Mouse (Mus musculus) MEL (cell line): ENCODE data around the gene Rnf169. TPM values are rescaled to one million over a fixed set of nuclear protein-coding genes. Genes with fewer than 3 reads are reported as not detected.

ENCODE experiments used
- DNase-seq: peaks from one replicate; pipeline ENCODE4 v3.0.0; 2011; ENCODE audit warnings: low read depth, low spot score
- H3K27ac ChIP-seq: 2 replicates; pipeline ENCODE4 v1.5.1; 2012; ENCODE audit warnings: low read depth, mild to moderate bottlenecking, control low read depth, low read length, moderate library complexity; ENCODE audit not compliant: control insufficient read depth
- H3K27me3 ChIP-seq, 2 experiments: fragments of 150-350 bp in 1 of 2; sonication (generic) in 1 of 2; 2 replicates each; pipeline ENCODE4 v1.6.1; 2012; ENCODE audit warnings: low read length in 2 of 2, mild to moderate bottlenecking in 2 of 2, improper control_type of control experiment in 1 of 2, moderate library complexity in 1 of 2; ENCODE audit not compliant: insufficient read depth in 2 of 2, control insufficient read depth in 1 of 2
- H3K36me3 ChIP-seq, 2 experiments: 2 replicates each; pipeline ENCODE4 v1.6.1; 2012 to 2014; ENCODE audit warnings: low read length in 2 of 2, improper control_type of control experiment in 1 of 2, inconsistent platforms in 1 of 2, mild to moderate bottlenecking in 1 of 2; ENCODE audit not compliant: insufficient read depth in 2 of 2, control insufficient read depth in 1 of 2
- H3K4me1 ChIP-seq, 2 experiments: fragments of 150-350 bp in 1 of 2; sonication (generic) in 1 of 2; 2 replicates each; pipeline ENCODE4 v1.6.1; 2012; ENCODE audit warnings: low read length in 2 of 2, improper control_type of control experiment in 1 of 2, mild to moderate bottlenecking in 1 of 2; ENCODE audit not compliant: insufficient read depth in 2 of 2, control insufficient read depth in 1 of 2
- H3K4me3 ChIP-seq, 2 experiments: fragments of 150-350 bp in 1 of 2; sonication (generic) in 1 of 2; 2 replicates each; pipeline ENCODE4 v1.5.1; 2012; ENCODE audit warnings: low read depth in 2 of 2, low read length in 2 of 2, mild to moderate bottlenecking in 2 of 2, moderate library complexity in 2 of 2, control low read depth in 1 of 2, improper control_type of control experiment in 1 of 2; ENCODE audit not compliant: control insufficient read depth in 1 of 2, insufficient read depth in 1 of 2
- H3K79me2 ChIP-seq: 2 replicates; pipeline ENCODE4 v1.6.1; 2012; ENCODE audit warnings: mild to moderate bottlenecking, low read length, moderate library complexity; ENCODE audit not compliant: control insufficient read depth, poor library complexity, insufficient read depth
- H3K9ac ChIP-seq: 2 replicates; pipeline ENCODE4 v1.6.1; 2012; ENCODE audit warnings: low read depth, mild to moderate bottlenecking, control low read depth, low read length, moderate library complexity; ENCODE audit not compliant: control insufficient read depth, poor library complexity, severe bottlenecking
- H3K9me3 ChIP-seq: fragments of 150-350 bp; sonication (generic); replicated peaks from 2 replicates; pipeline ENCODE4 v1.6.1; 2012; ENCODE audit warnings: mild to moderate bottlenecking, low read length, improper control_type of control experiment, moderate library complexity; ENCODE audit not compliant: insufficient read depth
- BHLHE40 ChIP-seq: IDR thresholded peaks from 2 replicates; pipeline ENCODE4 v1.6.1; 2012; ENCODE audit warnings: low read depth, mild to moderate bottlenecking, inconsistent platforms, low read length, improper control_type of control experiment, borderline replicate concordance
- CHD1 ChIP-seq: IDR thresholded peaks from 2 replicates; pipeline ENCODE4 v1.6.1; 2012; ENCODE audit warnings: low read depth, mild to moderate bottlenecking, inconsistent platforms, low read length, improper control_type of control experiment
- CTCF ChIP-seq, 3 experiments: IDR thresholded peaks in 2 of 3; conservative IDR thresholded peaks in 1 of 3; 2 replicates each; pipeline ENCODE4 v1.5.1; 2011 to 2012; ENCODE audit warnings: low read length in 3 of 3, low read depth in 2 of 3, mild to moderate bottlenecking in 2 of 3, improper control_type of control experiment in 1 of 3, inconsistent platforms in 1 of 3, mixed read lengths in 1 of 3, moderate library complexity in 1 of 3; ENCODE audit not compliant: control insufficient read depth in 1 of 3, insufficient read depth in 1 of 3, poor library complexity in 1 of 3, severe bottlenecking in 1 of 3
- E2F4 ChIP-seq: IDR thresholded peaks from 2 replicates; pipeline ENCODE4 v1.6.1; 2011; ENCODE audit warnings: low read depth, low read length, improper control_type of control experiment, borderline replicate concordance
- ELF1 ChIP-seq: IDR thresholded peaks from 2 replicates; pipeline ENCODE4 v1.6.1; 2014; ENCODE audit warnings: low read depth, mild to moderate bottlenecking, inconsistent platforms, low read length, improper control_type of control experiment, moderate library complexity
- GABPA ChIP-seq: IDR thresholded peaks from 2 replicates; pipeline ENCODE4 v1.6.1; 2012; ENCODE audit warnings: low read depth, mild to moderate bottlenecking, inconsistent platforms, low read length, improper control_type of control experiment, moderate library complexity
- GATA1 ChIP-seq: IDR thresholded peaks from 2 replicates; pipeline ENCODE4 v1.6.1; 2011; ENCODE audit warnings: low read depth, low read length, improper control_type of control experiment
- JUND ChIP-seq: IDR thresholded peaks from 2 replicates; pipeline ENCODE4 v1.6.1; 2011; ENCODE audit warnings: low read depth, mild to moderate bottlenecking, improper control_type of control experiment, low read length
- KAT2A ChIP-seq: conservative IDR thresholded peaks from 2 replicates; pipeline ENCODE4 v1.6.1; 2012; ENCODE audit warnings: low read depth, low read length, improper control_type of control experiment, inconsistent platforms
- MAFK ChIP-seq: IDR thresholded peaks from 2 replicates; pipeline ENCODE4 v1.6.1; 2011; ENCODE audit warnings: low read depth, mild to moderate bottlenecking, low read length, improper control_type of control experiment, borderline replicate concordance
- MEF2A ChIP-seq: IDR thresholded peaks from 2 replicates; pipeline ENCODE4 v1.6.1; 2014; ENCODE audit warnings: low read depth, mild to moderate bottlenecking, inconsistent platforms, low read length, improper control_type of control experiment; ENCODE audit not compliant: poor library complexity, insufficient replicate concordance, severe bottlenecking; ENCODE audit errors: extremely low read depth
- MYB ChIP-seq: IDR thresholded peaks from 2 replicates; pipeline ENCODE4 v1.6.1; 2011; ENCODE audit warnings: mild to moderate bottlenecking, low read depth, low read length, improper control_type of control experiment
- MYC ChIP-seq: IDR thresholded peaks from 2 replicates; pipeline ENCODE4 v1.6.1; 2011; ENCODE audit warnings: low read depth, mild to moderate bottlenecking, low read length, improper control_type of control experiment, moderate library complexity
- NELFE ChIP-seq: IDR thresholded peaks from 2 replicates; pipeline ENCODE4 v1.6.1; 2011; ENCODE audit warnings: low read depth, low read length, improper control_type of control experiment
- POLR2A ChIP-seq, 2 experiments: IDR thresholded peaks; 2 replicates each; pipeline ENCODE4 v1.6.1; 2011 to 2012; ENCODE audit warnings: low read length in 2 of 2, mild to moderate bottlenecking in 2 of 2, control low read depth in 1 of 2, improper control_type of control experiment in 1 of 2, low read depth in 1 of 2, moderate library complexity in 1 of 2; ENCODE audit not compliant: control insufficient read depth in 1 of 2, insufficient read depth in 1 of 2, poor library complexity in 1 of 2
- POLR2AphosphoS2 ChIP-seq: IDR thresholded peaks from 2 replicates; pipeline ENCODE4 v1.6.1; 2011; ENCODE audit warnings: low read length, improper control_type of control experiment
- POLR2AphosphoS5 ChIP-seq: IDR thresholded peaks from 2 replicates; pipeline ENCODE4 v1.6.1; 2012; ENCODE audit warnings: low read depth, borderline replicate concordance, mild to moderate bottlenecking, inconsistent platforms, low read length, moderate library complexity, mixed read lengths
- SMC3 ChIP-seq: IDR thresholded peaks from 2 replicates; pipeline ENCODE4 v1.6.1; 2011; ENCODE audit warnings: low read depth, low read length, improper control_type of control experiment
- TBP ChIP-seq: IDR thresholded peaks from 2 replicates; pipeline ENCODE4 v1.8.0; 2011; ENCODE audit warnings: low read depth, low read length, improper control_type of control experiment
- TCF12 ChIP-seq: IDR thresholded peaks from 2 replicates; pipeline ENCODE4 v1.6.1; 2014; ENCODE audit warnings: low read depth, mild to moderate bottlenecking, inconsistent platforms, low read length, improper control_type of control experiment, moderate library complexity
- UBTF ChIP-seq: IDR thresholded peaks from 2 replicates; pipeline ENCODE4 v1.6.1; 2012; ENCODE audit warnings: low read depth, mild to moderate bottlenecking, inconsistent platforms, low read length, improper control_type of control experiment, moderate library complexity, borderline replicate concordance; ENCODE audit not compliant: insufficient read depth
- ZC3H11A ChIP-seq: IDR thresholded peaks from 2 replicates; pipeline ENCODE4 v1.6.1; 2012; ENCODE audit warnings: low read depth, mild to moderate bottlenecking, inconsistent platforms, low read length, improper control_type of control experiment
- ZKSCAN1 ChIP-seq: IDR thresholded peaks from 2 replicates; pipeline ENCODE4 v1.6.1; 2012; ENCODE audit warnings: low read depth, mild to moderate bottlenecking, inconsistent platforms, low read length, improper control_type of control experiment, moderate library complexity
- ZMIZ1 ChIP-seq: IDR thresholded peaks from 2 replicates; pipeline ENCODE4 v1.6.1; 2012; ENCODE audit warnings: low read depth, mild to moderate bottlenecking, inconsistent platforms, low read length, improper control_type of control experiment, moderate library complexity
- ZNF384 ChIP-seq: IDR thresholded peaks from 2 replicates; pipeline ENCODE4 v1.6.1; 2012; ENCODE audit warnings: low read depth, mild to moderate bottlenecking, inconsistent platforms, low read length, improper control_type of control experiment
- polyA plus RNA-seq, 2 experiments: library from polyadenylated mRNA; stranded (reverse) in 1 of 2; unstranded in 1 of 2; fragments of >175 nt in 1 of 2; fragments of >200 nt in 1 of 2; gene quantifications; 2 replicates each; pipeline versions ENCODE4 v1.2.1 to v1.2.4; 2012; ENCODE audit warnings: low replicate concordance in 2 of 2, low read depth in 1 of 2; ENCODE audit not compliant: insufficient read length in 2 of 2, insufficient read depth in 1 of 2, missing spikeins in 1 of 2
- total RNA-seq: library from RNA; depleted of rRNA; stranded (reverse); fragments of 300-350 nt; gene quantifications from 2 replicates; pipeline ENCODE4 v1.2.3, GENCODE M21; 2012

Rnf169 gene
- total and polyA plus RNA-seq, 3 experiments = 6.2 to 7.2 TPM; not detected in 1

- Histone ChIP-seq H3K4me1 (peaks cover 9 to 15% of the 10 kb centered on the region in 2 experiments), H3K9ac (no peak overlapping the region), H3K36me3 (peaks cover 0 to 24% of the 10 kb centered on the region in 2 experiments; a peak in 2 of 4 replicates), H3K9me3 (no peaks in the 10 kb centered on the region), H3K79me2 (peaks cover 3% of the 10 kb centered on the region; the same call in 1 of the 2 replicates), H3K27ac (no peak overlapping the region), H3K4me3 (no peak overlapping the region), H3K27me3 (no peaks in the 10 kb centered on the region)
- no peak for DNase-seq
- TF ChIP-seq KAT2A (no peak), MYB (no peak), MAFK (no peak), TCF12 (no peak), CHD1 (no peak), UBTF (no peak), ZNF384 (no peak), NELFE (no peak), E2F4 (no peak)
These were observed 15.0 kb downstream of the Rnf169 start for GRCm38 (mm10) chr7:99965020-99965841.

GRCm38 (mm10) chr7:99963237-99963860 is 16.9 kb downstream of the Rnf169 start:
- Histone ChIP-seq H3K36me3 (peaks cover 0 to 24% of the 10 kb centered on the region in 2 experiments; a peak in 2 of 4 replicates), H3K9ac (no peak overlapping the region), H3K9me3 (no peaks in the 10 kb centered on the region), H3K27me3 (no peaks in the 10 kb centered on the region), H3K27ac (peak overlapping the region; percentile 59), H3K4me1 (peaks cover 9 to 15% of the 10 kb centered on the region in 2 experiments), H3K79me2 (peaks cover 1% of the 10 kb centered on the region; the same call in 1 of the 2 replicates), H3K4me3 (no peak overlapping the region)
- DNase-seq = no peak
- no peak for TF ChIP-seq TBP
- TF ChIP-seq KAT2A = no peak
- TF ChIP-seq MYC = no peak
- no peak for TF ChIP-seq POLR2AphosphoS5
- TF ChIP-seq UBTF = no peak
- TF ChIP-seq MEF2A = no peak
- TF ChIP-seq MAFK = no peak
- TF ChIP-seq BHLHE40 = no peak
- no peak for TF ChIP-seq CTCF (IDR thresholded peaks at IDR 0.05 in 2 of 3, conservative IDR thresholded peaks at IDR 0.05 in 1 of 3; ENCODE audit: control insufficient read depth in 1 of 3, insufficient read depth in 1 of 3, low read depth in 2 of 3, low read length in 3 of 3, poor library complexity in 1 of 3, severe bottlenecking in 1 of 3)
- TF ChIP-seq POLR2A (IDR thresholded peaks at IDR 0.05; ENCODE audit: control insufficient read depth in 1 of 2, insufficient read depth in 1 of 2, low read depth in 1 of 2, low read length in 2 of 2, poor library complexity in 1 of 2) = no peak
- no peak for TF ChIP-seq ZC3H11A
- no peak for TF ChIP-seq ZMIZ1
- TF ChIP-seq SMC3 = no peak
- TF ChIP-seq ELF1 = no peak
- no peak for TF ChIP-seq ZKSCAN1
- no peak for TF ChIP-seq MYB
- no peak for TF ChIP-seq JUND
- no peak for TF ChIP-seq GABPA
- no peak for TF ChIP-seq POLR2AphosphoS2
- TF ChIP-seq GATA1 = no peak
